Mouse (Mus musculus): ENCODE measurements around the gene Rgma.

DNA sequence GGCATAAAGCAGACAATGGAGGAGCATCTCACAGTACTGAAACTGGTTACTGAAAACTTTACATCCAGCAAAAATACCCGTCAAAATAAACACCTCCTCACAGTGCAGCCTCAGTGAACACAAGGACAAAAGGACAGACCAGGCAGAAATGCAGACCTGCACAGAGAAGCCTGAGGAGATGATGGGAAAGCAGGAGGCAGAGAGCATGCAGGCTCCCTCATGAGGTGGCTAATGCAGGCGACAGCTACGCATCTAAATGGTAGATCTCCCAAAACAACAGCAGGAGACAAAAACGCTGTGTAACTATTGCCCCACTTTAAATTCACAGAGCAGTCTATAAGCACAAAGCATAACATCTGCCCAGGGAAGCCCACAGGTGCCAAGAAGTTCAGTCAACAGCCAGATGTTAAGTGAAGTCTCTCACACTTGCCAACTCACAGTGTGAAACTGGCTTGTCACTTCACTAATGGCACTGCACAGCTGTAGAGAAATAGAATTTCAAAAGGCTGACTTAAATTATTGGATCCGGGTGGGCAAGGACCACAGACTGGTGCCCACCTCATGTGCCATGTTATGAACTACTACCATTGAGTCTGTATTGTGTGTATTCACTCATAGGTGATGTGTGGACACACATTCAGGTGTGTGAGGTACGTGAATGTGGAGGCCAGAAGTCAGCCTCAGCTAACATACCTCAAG is 58.5 kb downstream of the Rgma start:
- TF ChIP-seq CHD2 (IDR thresholded peaks at IDR 0.05; ENCODE audit: low read length) (no peak), E2F4 (IDR thresholded peaks at IDR 0.05; ENCODE audit: insufficient replicate concordance, low read depth, low read length) (no peak), ETS1 (conservative IDR thresholded peaks at IDR 0.05; ENCODE audit: low read depth, low read length) (no peak), MEF2A (IDR thresholded peaks at IDR 0.05; ENCODE audit: borderline replicate concordance, low read depth, low read length) (no peak)
